17 mouse cellular contexts compared by ENCODE assay signal in the genomic region with DNA sequence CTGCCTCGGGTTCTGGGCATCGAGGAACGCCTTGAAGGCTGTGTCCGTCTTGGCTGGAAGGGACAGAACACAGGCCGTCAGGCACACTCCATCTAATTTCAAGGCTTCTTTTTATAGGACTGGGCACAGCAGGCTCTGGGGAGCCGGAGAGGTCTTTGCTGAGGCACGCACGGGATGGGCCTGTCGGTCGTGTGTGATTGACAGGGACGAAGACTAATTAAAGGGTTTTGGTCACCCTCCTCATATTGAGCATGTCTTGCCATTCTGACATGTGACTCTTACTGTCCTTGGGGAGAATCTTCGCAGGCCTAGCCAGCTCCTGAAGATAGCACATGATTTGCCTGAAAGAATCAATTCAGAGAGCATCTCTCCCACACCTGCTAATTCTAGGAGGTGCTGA.
"Had no signal": no experiment of that assay in that cellular context is flagged by ENCODE, and none has a peak within 500 bp of the region (broad histone marks: within the 10 kb centered on the region; RNA-seq: fewer than 3 reads in every experiment).

No protein-coding gene starts in this region.

- H3K9ac ChIP-seq: kidney, embryonic 15.5 days; limb, embryonic 12.5 days; liver, embryonic 13.5 days; liver, postnatal 0 days; lung, embryonic 15.5 days; neural tube, embryonic 13.5 days; stomach, embryonic 15.5 days had no signal

- DNase-seq: kidney, adult 2 months; kidney, postnatal 14 days; liver; liver, embryonic 13.5 days; liver, postnatal 0 days; lung, postnatal 14 days; right cerebral cortex, postnatal 14 days; thymus, adult 2 months; thymus, postnatal 25 days had no signal

- H3K27ac ChIP-seq: kidney, embryonic 15.5 days; liver, embryonic 13.5 days; lung, embryonic 15.5 days; macrophage; neural tube, embryonic 13.5 days; stomach, embryonic 15.5 days had no signal

- H3K4me2 ChIP-seq: kidney, embryonic 15.5 days; limb, embryonic 12.5 days; liver, embryonic 13.5 days; lung, embryonic 15.5 days; neural tube, embryonic 13.5 days; stomach, embryonic 15.5 days had no signal

- H3K27me3 ChIP-seq: kidney, embryonic 15.5 days; limb, embryonic 12.5 days; liver, embryonic 13.5 days; lung, embryonic 15.5 days; megakaryocyte, embryonic 14.5 days; neural tube, embryonic 13.5 days; stomach, embryonic 15.5 days had no signal

- H3K9me3 ChIP-seq: kidney, embryonic 15.5 days; limb, embryonic 12.5 days; liver, embryonic 13.5 days; lung, embryonic 15.5 days; neural tube, embryonic 13.5 days; stomach, embryonic 15.5 days had no signal

- H3K4me1 ChIP-seq: lung, embryonic 15.5 days; neural tube, embryonic 13.5 days; stomach, embryonic 15.5 days had no signal

- H3K4me3 ChIP-seq: kidney, embryonic 15.5 days; limb, embryonic 12.5 days; liver, embryonic 13.5 days; lung, embryonic 15.5 days; neural tube, embryonic 13.5 days; stomach, embryonic 15.5 days had no signal

- ATAC-seq: intestine, embryonic 16.5 days; liver, postnatal 0 days had no signal
